Mouse (Mus musculus) embryonic fibroblast, embryonic 13.5 days (primary cell): ENCODE results near the gene H2-DMb1.

Experiments
- CTCF ChIP-seq: IDR thresholded peaks from 2 replicates; pipeline ENCODE4 v1.5.1; 2011; ENCODE audit warnings: mild to moderate bottlenecking, control low read depth, low read length, moderate library complexity, borderline replicate concordance; ENCODE audit not compliant: insufficient read depth
- POLR2A ChIP-seq: IDR thresholded peaks from 2 replicates; pipeline ENCODE4 v1.6.1; 2011; ENCODE audit warnings: low read depth, mild to moderate bottlenecking, control low read depth, low read length, moderate library complexity

DNA sequence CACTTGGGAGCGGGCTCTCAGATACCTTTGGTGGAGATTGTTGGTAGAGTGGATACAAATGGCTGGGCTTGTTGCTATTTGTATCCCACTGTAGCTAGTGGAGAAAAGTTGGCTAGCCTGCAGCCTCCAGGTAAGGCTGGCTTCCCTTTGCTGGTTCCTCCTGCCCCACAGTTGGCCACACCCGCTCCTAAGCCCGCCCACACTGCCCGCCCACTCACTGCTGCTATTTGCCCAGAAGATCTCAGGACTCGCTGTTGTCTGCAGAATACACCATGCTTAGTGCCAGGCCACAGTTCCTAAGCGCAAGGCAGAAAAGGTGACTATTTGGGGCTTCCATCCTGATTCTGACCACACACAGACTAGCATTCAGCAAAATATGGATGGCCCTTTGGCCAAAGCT is 25.4 kb upstream of the H2-DMb1 start:
- TF ChIP-seq POLR2A (no peak), CTCF (no peak)
